Mouse (Mus musculus) kidney, embryonic 14.5 days (tissue): ENCODE measurements around the gene Rarg. TPM values are rescaled to one million over a fixed set of nuclear protein-coding genes. Genes with fewer than 3 reads are reported as not detected.

Experiments
- ATAC-seq: fragments of 200-750 bp; cut with Nextera tagmentation; 2 replicates; pipeline ENCODE4 v1.8.0; 2017; ENCODE audit warnings: moderate number of reproducible peaks, mild to moderate bottlenecking, moderate TSS enrichment, moderate library complexity; ENCODE audit not compliant: low FRiP score, low TSS enrichment
- H3K27ac ChIP-seq: fragments of 300-500 bp; sonication (generic); 2 replicates; pipeline ENCODE4 v1.5.1; 2014; ENCODE audit warnings: low read depth, mild to moderate bottlenecking, low read length, moderate library complexity, mixed read lengths
- H3K27me3 ChIP-seq: fragments of 300-500 bp; sonication (generic); 2 replicates; pipeline ENCODE4 v1.6.1; 2014; ENCODE audit warnings: mild to moderate bottlenecking, low read length; ENCODE audit not compliant: control insufficient read depth, insufficient read depth
- H3K36me3 ChIP-seq: fragments of 300-500 bp; sonication (generic); 2 replicates; pipeline ENCODE4 v1.6.1; 2014; ENCODE audit warnings: low read length, mixed read lengths; ENCODE audit not compliant: control insufficient read depth, insufficient read depth
- H3K4me1 ChIP-seq: fragments of 300-500 bp; sonication (generic); 2 replicates; pipeline ENCODE4 v1.6.1; 2014; ENCODE audit warnings: low read length, mixed read lengths; ENCODE audit not compliant: control insufficient read depth, insufficient read depth
- H3K4me2 ChIP-seq: fragments of 300-500 bp; sonication (generic); replicated peaks from 2 replicates; pipeline ENCODE4 v1.6.1; 2014; ENCODE audit warnings: low read depth, mild to moderate bottlenecking, low read length
- H3K4me3 ChIP-seq: fragments of 300-500 bp; sonication (generic); 2 replicates; pipeline ENCODE4 v1.5.1; 2014; ENCODE audit warnings: mild to moderate bottlenecking, low read length
- H3K9ac ChIP-seq: fragments of 300-500 bp; sonication (generic); 2 replicates; pipeline ENCODE4 v1.6.1; 2014; ENCODE audit warnings: low read depth, mild to moderate bottlenecking, low read length, moderate library complexity
- H3K9me3 ChIP-seq: fragments of 300-500 bp; sonication (generic); 2 replicates; pipeline ENCODE4 v1.6.1; 2016; ENCODE audit warnings: low read length; ENCODE audit not compliant: control insufficient read depth
- WGBS: fragments of 180-500 bp; shearing (Covaris S2); extraction: QIAGEN DNeasy Blood & Tissue Kit; methylation state at CpG from one replicate; pipeline ENCODE4 v1.1.7; 2014; 5-methylcytosine and 5-hydroxymethylcytosine counted together
- polyA plus RNA-seq: library from polyadenylated mRNA; unstranded; fragments of >200 nt; fragmentation: Nextera tagmentation; extraction: Ambion mirVana; gene quantifications from 2 replicates; pipeline ENCODE4 v1.2.1, GENCODE M21; 2014

Rarg gene
- polyA plus RNA-seq, 1 experiment from 2014 or later = 23.9 TPM

DNA sequence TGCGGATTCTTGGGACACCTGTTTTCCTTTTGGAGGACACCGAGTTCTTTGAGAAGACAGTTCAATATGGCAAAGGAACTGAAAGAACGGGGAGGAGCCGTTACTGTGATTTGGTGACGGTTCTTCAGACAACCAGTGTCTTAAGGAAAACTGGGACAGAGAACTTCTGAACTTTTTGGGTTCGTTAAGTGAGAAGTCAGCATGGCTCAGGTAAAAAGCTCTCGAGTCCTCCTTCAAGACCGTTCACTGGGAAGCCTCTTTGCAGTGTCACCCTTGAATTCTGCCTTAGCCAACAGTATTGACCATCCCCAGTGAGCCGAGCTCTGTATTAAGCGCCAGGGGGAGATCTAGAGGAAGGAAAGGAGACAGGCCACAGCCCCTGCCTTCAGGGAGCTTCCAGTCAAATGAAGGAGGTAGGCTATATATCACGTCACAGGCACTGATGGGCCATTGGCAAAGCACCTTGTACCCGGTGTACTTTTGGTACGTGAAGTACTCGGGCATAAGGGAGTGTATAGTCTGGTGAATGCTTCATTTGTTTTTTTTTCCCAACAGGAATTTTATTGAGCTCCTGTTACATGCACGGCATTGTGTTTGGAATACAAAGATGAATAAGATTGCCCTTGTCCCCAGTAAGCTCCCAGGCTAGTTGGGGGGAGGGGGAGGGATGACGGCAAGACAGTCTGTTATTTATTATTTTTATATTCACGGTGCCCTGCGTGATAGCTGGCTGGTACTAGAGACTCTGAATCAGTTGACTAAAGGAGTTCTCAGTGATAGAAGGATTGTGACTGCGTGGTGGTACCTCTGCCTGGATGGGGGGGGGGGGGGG lies 52.4 kb downstream of the Rarg start, which contains the start of gene Csad:
Gene Csad, minus strand, starts transcription at position 51 of the 832 bp plus-strand sequence.
- Histone ChIP-seq H3K4me2 (peak within 1 kb of the TSS; percentile 75), H3K4me1 (peaks cover 22% of the 10 kb centered on the region), H3K4me3 (peak within 1 kb of the TSS; percentile 82), H3K9me3 (no peaks in the 10 kb centered on the region), H3K9ac (peak within 1 kb of the TSS; percentile 93), H3K27me3 (no peaks in the 10 kb centered on the region), H3K27ac (peak within 1 kb of the TSS; percentile 97), H3K36me3 (peaks cover 45% of the 10 kb centered on the region)
- WGBS = 60% methylated on average over 19 of the region's 19 CpGs
- no peak for ATAC-seq

DNA sequence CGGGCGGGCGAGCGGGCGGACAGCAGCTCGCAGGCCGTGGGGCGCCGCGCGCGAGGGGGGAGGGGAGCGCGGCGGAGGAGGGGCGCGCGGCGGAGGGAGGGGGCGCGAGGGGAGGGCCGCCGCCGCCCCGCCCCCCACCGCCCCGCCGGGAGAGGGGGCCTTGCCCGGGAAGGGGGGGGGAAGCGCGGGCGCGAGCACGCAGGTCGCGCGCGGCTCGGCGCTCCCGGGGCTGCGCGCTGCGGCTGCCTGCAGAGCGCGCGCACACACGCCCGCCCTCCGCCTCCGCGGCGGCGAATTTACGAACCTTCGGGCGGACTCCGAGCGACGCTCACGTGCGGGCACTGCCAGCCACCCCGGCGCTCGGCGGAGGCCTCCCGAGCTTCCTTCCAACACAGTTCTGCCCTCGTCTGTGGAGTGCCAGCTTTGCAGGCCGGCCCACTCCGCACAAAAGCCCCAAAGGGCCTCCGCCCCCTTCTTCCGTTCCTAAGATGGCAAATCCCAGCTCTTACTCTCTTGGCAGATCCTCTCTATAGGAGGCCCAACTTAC lies 53.4 kb downstream of the Rarg start:
- peak overlapping the region; percentile 93 for H3K9ac ChIP-seq
- peak overlapping the region; percentile 75 for H3K4me2 ChIP-seq
- H3K9me3 ChIP-seq = no peaks in the 10 kb centered on the region
- peak; percentile 63 for ATAC-seq
- H3K27me3 ChIP-seq = no peaks in the 10 kb centered on the region
- peak overlapping the region; percentile 82 for H3K4me3 ChIP-seq
- peaks cover 36% of the 10 kb centered on the region for H3K36me3 ChIP-seq
- 1% methylated on average over 25 of the region's 72 CpGs for WGBS
- H3K4me1 ChIP-seq = peaks cover 22% of the 10 kb centered on the region
- peak overlapping the region; percentile 97 for H3K27ac ChIP-seq

DNA sequence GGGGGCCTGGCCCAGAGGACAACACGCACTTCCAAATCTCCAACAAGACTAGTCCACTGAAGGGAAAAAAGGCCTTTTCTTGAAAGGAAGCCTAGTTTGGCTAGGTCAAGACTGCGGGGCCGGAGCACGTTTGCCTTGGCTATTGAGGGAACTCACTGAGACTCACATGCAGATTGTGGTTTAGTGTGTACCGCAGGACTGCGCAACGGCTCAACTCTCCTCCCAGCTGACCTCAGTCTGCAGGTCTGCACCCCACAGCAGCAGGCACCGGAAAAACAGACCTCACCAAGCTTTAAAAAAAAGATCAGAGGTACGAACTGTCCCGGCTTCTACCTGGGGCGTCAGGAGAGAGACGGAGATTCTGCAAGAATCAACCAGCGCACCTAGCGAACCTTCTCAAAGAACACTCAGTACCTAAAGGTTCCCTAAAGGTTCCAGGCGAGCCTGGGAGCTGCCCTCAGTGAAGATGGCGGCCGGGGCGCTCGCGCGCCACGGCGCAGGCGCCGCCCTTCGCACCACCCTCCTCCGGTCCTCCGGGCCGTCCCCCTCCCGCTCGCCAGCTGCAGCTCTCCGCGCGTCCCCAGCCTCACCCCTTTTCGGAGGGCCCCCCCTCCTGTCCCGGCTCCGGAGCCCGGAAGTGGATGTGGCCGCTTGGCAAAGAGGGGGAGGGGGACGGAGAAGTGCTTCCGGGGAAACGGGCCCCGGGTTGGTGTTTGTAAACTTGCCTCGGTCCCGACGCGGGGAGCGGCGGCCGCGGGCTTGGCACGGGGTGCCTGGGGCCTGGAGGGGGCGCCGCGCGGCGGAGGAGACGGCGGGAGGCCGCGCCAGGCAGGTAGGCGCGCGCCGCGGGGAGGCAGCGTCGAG lies 54.1 kb downstream of the Rarg start, which contains the start of gene Zfp740:
Gene Zfp740, plus strand, starts transcription at position 279 of the 864 bp plus-strand sequence.
- WGBS = under 1% methylated on average over 51 of the region's 68 CpGs
- H3K4me1 ChIP-seq = peaks cover 22% of the 10 kb centered on the region
- peak within 1 kb of the TSS; percentile 97 for H3K27ac ChIP-seq
- H3K4me2 ChIP-seq = peak within 1 kb of the TSS; percentile 75
- peak within 1 kb of the TSS; percentile 93 for H3K9ac ChIP-seq
- peak; percentile 96 for ATAC-seq
- H3K27me3 ChIP-seq = no peaks in the 10 kb centered on the region
- H3K36me3 ChIP-seq = peaks cover 29% of the 10 kb centered on the region
- H3K4me3 ChIP-seq = peak within 1 kb of the TSS; percentile 82
- no peaks in the 10 kb centered on the region for H3K9me3 ChIP-seq

DNA sequence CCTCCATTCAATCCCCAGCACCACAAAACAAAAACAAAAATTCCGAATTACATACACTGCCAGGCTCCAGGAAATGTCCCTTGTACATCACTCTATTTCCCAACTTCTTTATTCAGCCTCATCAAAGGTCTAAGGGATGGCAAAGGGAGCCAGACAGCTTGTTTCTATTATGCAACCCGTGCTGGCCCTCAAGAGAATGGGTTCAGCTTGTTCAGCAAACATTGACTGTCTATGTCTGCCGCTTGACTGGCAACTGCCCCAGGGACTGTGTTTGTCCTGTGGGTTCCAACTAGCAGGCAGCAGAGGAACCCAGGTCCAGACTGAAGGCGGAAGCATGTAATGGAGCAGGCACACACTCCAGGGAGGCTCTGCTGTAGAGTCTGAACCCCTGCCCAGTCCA lies 58.5 kb downstream of the Rarg start:
- Histone ChIP-seq H3K36me3 (peaks cover 4% of the 10 kb centered on the region; the same call in 1 of the 2 replicates), H3K4me2 (no peak overlapping the region), H3K4me3 (no peak overlapping the region), H3K9ac (no peak overlapping the region), H3K9me3 (no peaks in the 10 kb centered on the region), H3K4me1 (no peaks in the 10 kb centered on the region), H3K27ac (no peak overlapping the region), H3K27me3 (no peaks in the 10 kb centered on the region)
- WGBS = 88% methylated on average over 4 of the region's 4 CpGs
- no peak for ATAC-seq

DNA sequence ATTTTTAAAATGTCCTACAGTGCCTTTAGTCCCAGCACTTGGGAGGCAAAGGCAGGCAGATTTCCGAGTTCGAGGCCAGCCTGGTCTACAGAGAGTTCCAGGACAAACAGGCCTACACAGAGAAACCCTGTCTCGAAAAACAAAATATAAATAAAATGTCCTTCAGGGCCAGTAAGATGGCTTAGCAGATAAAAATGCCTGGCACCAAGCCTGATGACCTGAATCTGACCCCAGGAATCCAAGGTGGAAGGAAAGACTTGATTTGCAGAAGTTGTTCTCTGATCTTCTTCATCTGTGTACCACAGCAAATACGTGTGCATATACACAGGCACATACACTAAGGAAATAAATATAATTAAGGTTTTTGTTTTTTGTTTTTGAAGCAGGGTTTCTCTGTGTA lies 61.9 kb downstream of the Rarg start:
- H3K4me1 ChIP-seq = 0 out of 2 replicates have a peak, but pooled peaks cover 8% of the 10 kb centered on the region
- ATAC-seq = no peak
- H3K4me2 ChIP-seq = no peak overlapping the region
- no peaks in the 10 kb centered on the region for H3K27me3 ChIP-seq
- H3K36me3 ChIP-seq = no peaks in the 10 kb centered on the region
- 69% methylated on average over 4 of the region's 4 CpGs for WGBS
- no peak overlapping the region for H3K4me3 ChIP-seq
- H3K9me3 ChIP-seq = no peaks in the 10 kb centered on the region
- no peak overlapping the region for H3K27ac ChIP-seq
- no peak overlapping the region for H3K9ac ChIP-seq

DNA sequence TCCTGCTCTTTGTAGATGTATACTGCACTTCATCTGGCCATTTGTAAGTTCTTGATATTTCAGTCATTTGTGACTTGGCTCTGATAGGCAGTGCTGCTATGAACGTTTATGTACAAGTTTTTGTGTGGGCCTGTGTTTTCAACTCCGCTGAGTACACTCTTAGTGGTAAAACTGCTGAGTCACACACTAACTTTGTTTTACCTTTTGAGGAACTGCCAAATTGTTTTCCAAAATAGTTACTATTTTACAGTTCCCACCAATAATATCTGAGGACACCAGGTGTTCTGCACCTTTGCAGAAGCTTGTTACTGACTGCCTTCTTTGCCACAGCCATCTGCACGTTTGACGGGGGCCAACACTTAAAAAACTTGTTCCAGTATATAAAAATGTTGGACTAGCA lies 62.9 kb downstream of the Rarg start:
- Histone ChIP-seq H3K36me3 (no peaks in the 10 kb centered on the region), H3K27ac (no peak overlapping the region), H3K4me2 (no peak overlapping the region), H3K27me3 (no peaks in the 10 kb centered on the region), H3K9ac (no peak overlapping the region), H3K4me1 (0 out of 2 replicates have a peak, but pooled peaks cover 8% of the 10 kb centered on the region), H3K4me3 (no peak overlapping the region), H3K9me3 (no peaks in the 10 kb centered on the region)
- 88% methylated on average over 4 of the region's 4 CpGs for WGBS
- ATAC-seq = no peak

DNA sequence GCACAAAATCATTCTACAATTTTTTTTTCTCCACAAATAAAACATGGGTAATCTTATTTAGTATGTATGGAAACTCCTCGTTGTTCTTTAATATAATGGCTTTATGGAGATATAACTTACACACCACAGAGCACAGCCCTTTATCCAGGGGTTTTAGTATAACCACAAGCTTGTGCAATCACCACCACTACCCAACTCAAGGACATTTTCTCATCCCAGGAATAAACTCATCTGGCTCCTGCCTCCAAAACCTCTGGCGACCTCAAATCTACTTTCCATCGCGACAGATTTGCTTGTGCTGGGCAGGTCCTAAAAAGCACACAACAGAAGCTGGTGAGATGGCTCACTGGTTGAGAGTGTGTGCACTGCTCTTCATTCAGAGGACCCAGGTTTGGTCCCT lies 63.7 kb downstream of the Rarg start:
- ATAC-seq = no peak
- Histone ChIP-seq H3K4me3 (no peak overlapping the region), H3K27ac (no peak overlapping the region), H3K4me2 (no peak overlapping the region), H3K9ac (no peak overlapping the region), H3K9me3 (no peaks in the 10 kb centered on the region), H3K4me1 (peaks cover 12% of the 10 kb centered on the region; the same call in 1 of the 2 replicates), H3K27me3 (no peaks in the 10 kb centered on the region), H3K36me3 (no peaks in the 10 kb centered on the region)
- WGBS = 85% methylated on average over 4 of the region's 4 CpGs

DNA sequence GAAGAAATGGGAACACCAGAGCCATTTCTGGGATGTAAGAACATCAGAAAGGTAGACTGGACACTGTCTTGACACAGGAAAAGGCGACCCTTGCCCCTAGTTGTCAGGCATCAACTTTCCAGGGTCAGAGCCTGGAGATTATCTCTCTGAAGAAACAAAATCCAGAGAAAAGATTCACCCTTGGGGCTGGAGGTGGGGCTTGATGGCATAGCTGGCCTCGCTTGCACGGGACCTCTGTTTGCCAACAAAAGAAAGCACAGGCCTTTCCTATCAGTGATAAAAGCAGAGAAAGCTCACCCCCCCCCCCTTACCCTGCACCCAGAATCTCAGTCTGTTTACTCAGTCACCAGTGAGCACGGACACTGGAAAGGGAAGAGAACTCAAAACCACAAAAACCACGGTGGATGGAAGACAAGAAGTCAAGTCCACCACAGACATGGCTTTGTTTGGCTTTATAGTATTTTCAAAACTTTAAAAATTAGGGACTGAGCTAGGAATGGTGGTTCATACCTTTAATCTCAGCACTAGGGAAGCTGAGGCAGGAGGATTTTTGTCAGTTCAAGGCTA lies 64.4 kb downstream of the Rarg start:
- 0 out of 2 replicates have a peak overlapping the region, but pooled peaks have one; percentile 14 for H3K27ac ChIP-seq
- no peak overlapping the region for H3K9ac ChIP-seq
- no peaks in the 10 kb centered on the region for H3K27me3 ChIP-seq
- no peak overlapping the region for H3K4me2 ChIP-seq
- H3K36me3 ChIP-seq = no peaks in the 10 kb centered on the region
- no peak for ATAC-seq
- H3K4me3 ChIP-seq = no peak overlapping the region
- H3K4me1 ChIP-seq = peaks cover 16% of the 10 kb centered on the region
- 69% methylated on average over 5 of the region's 5 CpGs for WGBS
- no peaks in the 10 kb centered on the region for H3K9me3 ChIP-seq
